Mouse (Mus musculus) liver, embryonic 13.5 days (tissue): ENCODE data around the gene Mylk4. TPM values are rescaled to one million over a fixed set of nuclear protein-coding genes. Genes with fewer than 3 reads are reported as not detected.

Experiments used
- ATAC-seq: fragments of 200-750 bp; cut with Nextera tagmentation; 2 replicates; pipeline ENCODE4 v1.8.0; 2017; ENCODE audit warnings: low read depth, mild to moderate bottlenecking, moderate number of reproducible peaks, moderate library complexity
- DNase-seq: peaks from one replicate; pipeline ENCODE4 v3.0.0; 2022
- H3K27ac ChIP-seq: fragments of 300-500 bp; sonication (generic); 2 replicates; pipeline ENCODE4 v1.5.1; 2015; ENCODE audit warnings: moderate library complexity, mild to moderate bottlenecking, inconsistent platforms
- H3K27me3 ChIP-seq: fragments of 300-500 bp; sonication (generic); 2 replicates; pipeline ENCODE4 v1.6.1; 2015; ENCODE audit warnings: mild to moderate bottlenecking, inconsistent platforms
- H3K36me3 ChIP-seq: fragments of 300-500 bp; sonication (generic); 2 replicates; pipeline ENCODE4 v1.6.1; 2015; ENCODE audit warnings: mild to moderate bottlenecking, inconsistent platforms
- H3K4me1 ChIP-seq: fragments of 300-500 bp; sonication (generic); replicated peaks from 2 replicates; pipeline ENCODE4 v1.6.1; 2015; ENCODE audit warnings: inconsistent platforms
- H3K4me2 ChIP-seq: fragments of 300-500 bp; sonication (generic); 2 replicates; pipeline ENCODE4 v1.6.1; 2015; ENCODE audit warnings: inconsistent platforms, mild to moderate bottlenecking, moderate library complexity
- H3K4me3 ChIP-seq: fragments of 300-500 bp; sonication (generic); replicated peaks from 2 replicates; pipeline ENCODE4 v1.5.1; 2015; ENCODE audit warnings: mild to moderate bottlenecking, inconsistent platforms
- H3K9ac ChIP-seq: fragments of 300-500 bp; sonication (generic); 2 replicates; pipeline ENCODE4 v1.6.1; 2015; ENCODE audit warnings: mild to moderate bottlenecking, inconsistent platforms
- H3K9me3 ChIP-seq: fragments of 300-500 bp; sonication (generic); replicated peaks from 2 replicates; pipeline ENCODE4 v1.6.1; 2016; ENCODE audit warnings: inconsistent platforms
- WGBS: fragments of 180-500 bp; shearing (Covaris S2); methylation state at CpG from one replicate; pipeline ENCODE4 v1.1.7; 2015; ENCODE audit not compliant: insufficient replicate concordance; 5-methylcytosine and 5-hydroxymethylcytosine counted together
- polyA plus RNA-seq: library from polyadenylated mRNA; unstranded; fragments of >200 nt; fragmentation: Nextera tagmentation; extraction: Ambion mirVana; gene quantifications from 2 replicates; pipeline ENCODE4 v1.2.1, GENCODE M21; 2015

The Mylk4 gene
- polyA plus RNA-seq, 1 experiment from 2014 or later: 0.06 TPM

DNA sequence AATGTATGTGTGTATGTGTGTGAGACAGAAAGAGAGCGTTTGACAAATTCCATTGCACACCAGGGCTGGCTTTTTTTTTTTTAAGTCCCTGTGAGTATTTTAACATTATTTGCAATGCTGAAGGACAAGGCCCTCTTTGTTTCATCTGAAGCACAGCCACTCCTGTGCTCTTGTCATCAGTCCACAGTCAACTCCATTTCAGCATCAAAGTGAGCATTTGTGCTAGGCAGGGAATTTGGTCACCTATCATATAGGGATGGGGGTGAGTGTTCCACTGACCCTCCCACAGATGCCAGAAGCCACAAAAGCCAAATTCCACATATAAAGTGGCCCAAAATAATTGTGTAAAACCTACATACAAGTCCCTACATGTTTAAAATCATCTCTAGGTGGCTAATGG is 78.4 kb downstream of the Mylk4 start:
- no peak for DNase-seq

DNA sequence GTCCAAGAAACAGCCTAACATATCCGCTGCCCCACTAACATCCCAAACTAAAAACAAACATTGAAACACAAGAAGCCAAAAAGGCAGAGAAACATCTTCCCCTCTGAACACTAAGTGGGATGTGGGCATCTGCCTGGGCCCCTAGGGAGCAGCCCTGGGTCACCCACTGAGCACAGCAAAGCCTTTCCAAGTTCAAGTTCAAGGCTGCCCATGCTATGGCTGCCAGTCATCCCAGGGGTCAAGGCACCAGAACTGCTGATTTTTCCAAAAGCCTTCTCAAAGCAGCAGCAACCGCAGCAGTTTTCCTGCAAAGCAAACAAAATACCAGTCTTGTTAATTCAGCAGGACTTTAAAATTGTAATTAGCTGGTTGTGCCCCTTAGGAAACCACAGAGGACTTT is 78.8 kb downstream of the Mylk4 start:
- 0 out of 2 replicates have a peak, but pooled peaks cover 2% of the 10 kb centered on the region for H3K4me1 ChIP-seq
- H3K36me3 ChIP-seq: no peaks in the 10 kb centered on the region
- no peak overlapping the region for H3K27ac ChIP-seq
- no peak overlapping the region for H3K4me3 ChIP-seq
- no peaks in the 10 kb centered on the region for H3K27me3 ChIP-seq
- no peak for ATAC-seq
- no peaks in the 10 kb centered on the region for H3K9me3 ChIP-seq
- no peak overlapping the region for H3K9ac ChIP-seq
- no peak for DNase-seq
- 76% methylated on average over 2 of the region's 2 CpGs for WGBS
- no peak overlapping the region for H3K4me2 ChIP-seq

More for the DNA sequence above, 78.4 kb downstream of the Mylk4 start:
- Histone ChIP-seq H3K4me2 (no peak overlapping the region), H3K9ac (no peak overlapping the region), H3K36me3 (no peaks in the 10 kb centered on the region), H3K27ac (no peak overlapping the region), H3K27me3 (no peaks in the 10 kb centered on the region), H3K4me1 (0 out of 2 replicates have a peak, but pooled peaks cover 2% of the 10 kb centered on the region), H3K9me3 (no peaks in the 10 kb centered on the region), H3K4me3 (no peak overlapping the region)
- WGBS: 63% methylated on average over 1 of the region's 1 CpGs
- no peak for ATAC-seq

DNA sequence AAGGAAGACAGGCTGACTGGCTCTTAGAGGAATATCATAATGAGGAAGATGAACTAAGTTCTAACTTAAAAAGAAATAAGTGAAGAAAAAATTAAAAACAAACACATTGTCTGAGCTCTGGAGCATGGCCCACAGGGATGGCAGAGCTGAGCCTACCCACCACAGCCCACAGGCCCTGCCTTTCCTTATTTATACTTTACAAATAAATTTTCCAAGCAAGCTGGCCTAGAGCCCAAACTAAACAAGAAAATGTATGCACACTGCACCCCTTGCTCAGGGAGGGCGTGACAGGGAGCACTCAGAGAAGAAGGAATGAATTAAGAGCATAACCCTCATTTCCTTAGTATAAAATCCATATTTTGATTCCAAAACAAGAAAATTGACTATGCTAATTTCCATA is 82.2 kb downstream of the Mylk4 start:
- Histone ChIP-seq H3K27me3 (no peaks in the 10 kb centered on the region), H3K9me3 (no peaks in the 10 kb centered on the region), H3K27ac (no peak overlapping the region), H3K36me3 (no peaks in the 10 kb centered on the region), H3K4me1 (no peaks in the 10 kb centered on the region), H3K4me3 (no peak overlapping the region), H3K4me2 (no peak overlapping the region), H3K9ac (no peak overlapping the region)
- ATAC-seq (no peak), DNase-seq (no peak)
- 63% methylated on average over 1 of the region's 1 CpGs for WGBS

DNA sequence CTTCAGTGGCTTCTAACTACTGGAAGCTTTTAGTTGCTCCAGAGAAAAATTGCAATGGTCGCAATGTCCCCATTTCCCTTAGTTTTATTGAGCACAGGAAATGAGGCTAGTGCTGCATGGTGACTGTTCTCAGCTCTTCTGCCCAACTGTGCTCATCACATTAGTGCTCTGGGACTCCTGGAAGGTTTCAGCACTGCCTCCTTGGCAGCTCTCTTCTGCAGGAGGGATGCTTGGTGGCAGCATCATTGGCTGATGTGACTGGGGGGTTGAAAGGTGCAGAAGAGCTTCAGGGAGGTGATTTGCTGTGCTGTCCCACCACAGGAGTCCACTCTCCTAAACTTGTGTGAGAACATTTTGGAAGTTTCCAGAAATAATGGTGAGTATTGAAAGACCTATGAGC is 84.4 kb downstream of the Mylk4 start:
- Histone ChIP-seq H3K9ac (no peak overlapping the region), H3K4me2 (no peak overlapping the region), H3K27ac (no peak overlapping the region), H3K4me3 (no peak overlapping the region), H3K36me3 (no peaks in the 10 kb centered on the region), H3K27me3 (no peaks in the 10 kb centered on the region), H3K4me1 (no peaks in the 10 kb centered on the region), H3K9me3 (no peaks in the 10 kb centered on the region)
- ATAC-seq (no peak), DNase-seq (no peak)
- 68% methylated on average over 1 of the region's 1 CpGs for WGBS

DNA sequence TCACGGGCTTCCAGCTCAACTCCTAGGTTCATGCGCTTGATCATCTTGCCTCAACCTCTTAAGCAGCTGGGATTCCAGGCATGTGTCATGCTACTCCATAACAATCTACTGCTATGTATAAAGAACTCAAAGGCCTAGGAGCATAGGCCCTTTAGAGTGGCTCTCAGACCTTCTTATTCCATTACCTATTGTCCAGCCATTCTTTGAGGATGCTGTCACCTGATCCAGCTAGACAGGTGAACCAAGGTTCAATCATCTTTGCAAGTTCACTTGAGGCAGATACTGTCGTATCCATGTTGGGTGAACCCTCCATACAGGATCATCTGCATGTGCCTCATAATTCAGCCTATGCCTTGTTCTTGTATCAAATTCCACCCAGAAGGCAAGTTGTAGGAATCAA is 84.8 kb downstream of the Mylk4 start:
- Histone ChIP-seq H3K27ac (no peak overlapping the region), H3K9ac (no peak overlapping the region), H3K9me3 (no peaks in the 10 kb centered on the region), H3K4me3 (no peak overlapping the region), H3K4me2 (no peak overlapping the region), H3K4me1 (no peaks in the 10 kb centered on the region), H3K36me3 (no peaks in the 10 kb centered on the region), H3K27me3 (no peaks in the 10 kb centered on the region)
- DNase-seq: no peak
- 79% methylated on average over 3 of the region's 3 CpGs for WGBS
- ATAC-seq: no peak

DNA sequence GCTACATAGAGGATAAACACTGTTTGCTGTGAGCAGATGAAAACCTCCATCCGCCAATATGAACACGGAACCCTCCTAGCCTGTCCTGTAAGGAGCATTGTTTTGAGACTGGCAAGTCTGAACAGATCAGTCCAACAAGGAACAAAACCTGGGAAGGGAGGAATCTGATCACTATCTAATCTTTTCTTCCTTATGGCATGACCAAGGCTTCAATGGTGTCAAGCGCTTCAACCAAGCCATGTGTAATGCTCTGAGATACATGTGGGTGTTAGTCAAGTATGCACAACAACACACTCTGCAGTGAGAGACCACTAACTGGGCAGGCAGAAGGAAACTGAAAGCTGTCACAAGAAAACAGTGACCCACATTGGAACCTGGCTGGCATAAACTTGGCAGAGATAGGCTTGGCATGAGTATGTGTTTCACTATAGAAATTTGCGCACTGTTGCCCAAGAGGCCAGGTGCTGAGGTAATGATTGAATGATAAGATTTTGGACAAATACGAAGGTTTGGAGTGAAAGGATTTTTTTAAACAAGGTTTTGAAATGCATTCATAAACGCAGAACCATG is 89.8 kb downstream of the Mylk4 start:
- Histone ChIP-seq H3K4me1 (no peaks in the 10 kb centered on the region), H3K4me3 (no peak overlapping the region), H3K9ac (no peak overlapping the region), H3K4me2 (no peak overlapping the region), H3K27me3 (no peaks in the 10 kb centered on the region), H3K27ac (no peak overlapping the region), H3K9me3 (no peaks in the 10 kb centered on the region), H3K36me3 (no peaks in the 10 kb centered on the region)
- no peak for ATAC-seq
- WGBS: 62% methylated on average over 6 of the region's 6 CpGs
- DNase-seq: no peak

DNA sequence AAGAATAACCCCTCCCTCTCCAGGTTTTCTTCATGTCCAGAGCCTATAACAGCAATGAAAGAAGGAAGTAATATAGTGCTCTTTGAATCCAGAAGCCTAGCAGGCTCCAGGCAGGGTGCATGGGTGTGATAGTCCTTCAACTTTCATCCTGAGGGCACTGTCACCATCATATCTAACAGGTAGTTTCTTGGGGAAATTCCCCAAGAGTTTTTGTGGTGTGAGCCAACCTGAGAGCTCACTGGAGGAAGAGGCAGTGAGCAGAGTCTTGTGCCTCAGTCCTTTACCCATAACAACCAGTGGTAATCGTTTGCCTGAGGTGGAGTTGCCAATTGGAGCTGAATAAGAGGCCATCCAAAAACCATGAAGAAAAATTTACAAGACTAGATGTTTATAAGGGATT is 91.2 kb downstream of the Mylk4 start:
- 47% methylated on average over 1 of the region's 1 CpGs for WGBS
- H3K4me1 ChIP-seq: no peaks in the 10 kb centered on the region
- ATAC-seq: no peak

DNA sequence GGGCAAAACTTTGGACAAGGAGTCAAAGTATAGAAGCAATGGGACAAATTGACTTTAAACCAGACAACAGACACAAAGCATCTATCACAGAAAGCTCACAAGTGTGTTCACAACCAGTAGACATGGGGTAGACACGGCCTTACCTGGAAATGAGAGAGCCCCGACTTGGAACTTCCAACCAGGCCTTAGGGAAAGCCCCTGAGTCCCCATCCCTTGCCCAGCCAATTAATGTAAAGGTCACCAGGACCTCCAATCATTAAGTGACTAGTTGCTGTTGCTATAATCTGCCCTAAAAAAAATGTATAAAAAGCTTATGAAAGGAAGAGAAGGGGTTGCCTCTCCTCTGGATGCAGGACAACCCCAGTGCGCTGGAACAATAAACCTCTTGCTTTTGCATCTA is 93.5 kb downstream of the Mylk4 start:
- Histone ChIP-seq H3K27me3 (no peaks in the 10 kb centered on the region), H3K36me3 (no peaks in the 10 kb centered on the region), H3K4me2 (no peak overlapping the region), H3K4me3 (no peak overlapping the region), H3K4me1 (no peaks in the 10 kb centered on the region), H3K9me3 (no peaks in the 10 kb centered on the region), H3K27ac (no peak overlapping the region), H3K9ac (no peak overlapping the region)
- WGBS: 54% methylated on average over 3 of the region's 3 CpGs
- ATAC-seq (no peak), DNase-seq (no peak)

More for the DNA sequence above, 91.2 kb downstream of the Mylk4 start:
- Histone ChIP-seq H3K9me3 (no peaks in the 10 kb centered on the region), H3K27me3 (no peaks in the 10 kb centered on the region), H3K4me2 (no peak overlapping the region), H3K27ac (no peak overlapping the region), H3K4me3 (no peak overlapping the region), H3K9ac (no peak overlapping the region), H3K36me3 (no peaks in the 10 kb centered on the region)
- DNase-seq: no peak

DNA sequence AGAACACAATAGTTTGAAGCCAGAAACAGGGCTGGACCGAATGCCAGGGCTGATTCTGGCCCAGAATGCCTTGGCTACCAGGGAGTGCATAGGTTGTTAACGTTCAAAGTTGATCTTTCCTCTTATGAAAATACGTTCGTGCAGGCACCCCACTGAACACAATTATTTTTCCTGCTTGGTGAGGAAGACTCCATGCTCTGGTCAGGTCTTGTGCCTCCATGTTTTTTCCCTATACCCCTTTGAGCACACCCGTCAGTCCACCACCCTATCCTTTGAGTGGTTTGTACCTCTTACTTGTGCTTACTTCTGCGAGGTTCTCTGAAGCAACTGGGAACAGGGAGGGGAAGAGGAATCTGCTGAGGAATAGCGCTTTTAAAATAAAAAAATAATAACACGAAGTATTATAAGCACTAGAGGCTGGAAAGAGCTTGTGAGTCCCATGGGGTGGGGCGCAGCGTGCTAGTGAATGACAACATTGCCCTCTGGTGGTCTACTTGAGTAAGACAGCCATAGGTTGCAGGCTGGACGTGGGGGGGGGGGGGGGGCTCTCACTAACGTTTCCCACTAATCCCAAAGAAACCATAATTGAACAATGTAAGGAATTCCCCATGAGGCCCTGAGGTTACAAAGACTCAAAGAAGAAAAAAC is 102.8 kb downstream of the Mylk4 start:
- no peaks in the 10 kb centered on the region for H3K36me3 ChIP-seq
- DNase-seq (no peak), ATAC-seq (no peak)
- no peak overlapping the region for H3K4me2 ChIP-seq
- 33% methylated on average over 12 of the region's 12 CpGs for WGBS
- H3K9me3 ChIP-seq: no peaks in the 10 kb centered on the region
- H3K9ac ChIP-seq: no peak overlapping the region
- H3K27me3 ChIP-seq: no peaks in the 10 kb centered on the region
- H3K4me1 ChIP-seq: no peaks in the 10 kb centered on the region
- no peak overlapping the region for H3K4me3 ChIP-seq
- H3K27ac ChIP-seq: no peak overlapping the region

DNA sequence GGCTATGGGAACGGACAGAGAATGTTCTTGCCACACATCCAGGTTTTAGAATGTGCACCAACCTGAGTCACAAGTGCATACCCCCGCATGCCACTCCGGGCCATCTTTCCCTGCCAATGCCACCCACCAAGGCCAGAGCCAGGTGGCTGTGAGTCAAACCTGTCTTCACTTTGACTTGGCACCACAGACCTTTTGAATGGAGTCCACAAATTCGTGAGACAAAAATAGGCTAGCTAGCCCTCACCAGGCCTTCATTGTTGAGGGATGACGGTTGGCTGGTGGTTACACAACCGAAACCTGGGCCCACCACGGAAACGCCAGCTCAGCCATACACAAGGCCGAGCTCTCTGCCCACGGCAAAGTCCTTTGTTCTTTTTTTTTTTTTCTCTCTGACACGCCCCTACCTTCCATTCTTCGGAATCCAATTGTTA is 103.6 kb downstream of the Mylk4 start:
- Histone ChIP-seq H3K27me3 (no peaks in the 10 kb centered on the region), H3K4me2 (no peak overlapping the region), H3K4me1 (no peaks in the 10 kb centered on the region), H3K9ac (no peak overlapping the region), H3K36me3 (no peaks in the 10 kb centered on the region), H3K4me3 (no peak overlapping the region), H3K27ac (no peak overlapping the region), H3K9me3 (no peaks in the 10 kb centered on the region)
- WGBS: 70% methylated on average over 12 of the region's 12 CpGs
- ATAC-seq: no peak
- DNase-seq: no peak

DNA sequence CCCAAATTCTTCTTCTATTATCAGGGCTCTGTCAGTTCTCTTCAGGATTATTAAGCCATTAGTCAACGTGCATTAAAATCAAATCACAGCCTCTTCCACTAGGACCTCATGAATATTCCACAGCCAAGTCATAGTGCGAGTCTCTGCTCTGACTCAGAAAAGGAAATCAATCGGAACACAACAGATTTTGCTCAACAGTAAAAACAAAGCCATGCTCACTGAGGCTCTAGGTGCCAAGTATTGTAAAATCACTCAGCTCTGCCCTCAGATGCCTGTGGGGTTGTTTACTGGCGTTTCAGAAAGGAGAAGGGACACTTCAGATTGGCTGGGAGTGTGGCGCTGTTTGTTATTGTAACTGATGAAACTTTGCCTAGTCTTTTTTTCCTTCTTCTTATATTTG is 104.8 kb downstream of the Mylk4 start:
- DNase-seq (no peak), ATAC-seq (no peak)
- no peaks in the 10 kb centered on the region for H3K36me3 ChIP-seq
- no peak overlapping the region for H3K27ac ChIP-seq
- no peak overlapping the region for H3K4me3 ChIP-seq
- H3K27me3 ChIP-seq: no peaks in the 10 kb centered on the region
- WGBS: 54% methylated on average over 5 of the region's 5 CpGs
- no peaks in the 10 kb centered on the region for H3K4me1 ChIP-seq
- H3K4me2 ChIP-seq: no peak overlapping the region
- no peak overlapping the region for H3K9ac ChIP-seq
- no peaks in the 10 kb centered on the region for H3K9me3 ChIP-seq

DNA sequence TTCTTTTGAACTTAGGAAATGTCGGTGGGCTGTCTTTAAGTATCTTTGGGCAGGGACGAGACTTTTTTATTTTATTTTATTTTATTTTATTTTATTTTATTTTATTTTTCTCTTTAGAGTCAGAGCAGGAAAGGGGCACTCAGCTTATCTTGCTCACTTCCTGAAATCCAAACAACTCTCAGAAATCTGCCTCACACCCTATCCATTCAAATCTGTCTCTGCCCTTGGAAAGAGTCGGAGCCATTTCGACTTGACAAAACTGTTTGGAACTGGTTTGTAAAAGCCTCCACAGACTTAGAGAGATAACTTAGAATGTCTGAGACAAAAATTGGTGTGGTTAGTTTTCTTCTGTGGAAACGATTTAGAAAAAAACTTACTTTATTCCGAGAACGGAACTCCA is 113.0 kb downstream of the Mylk4 start:
- Histone ChIP-seq H3K27ac (no peak overlapping the region), H3K4me1 (no peaks in the 10 kb centered on the region), H3K36me3 (no peaks in the 10 kb centered on the region), H3K9ac (no peak overlapping the region), H3K4me3 (no peak overlapping the region), H3K4me2 (no peak overlapping the region), H3K9me3 (no peaks in the 10 kb centered on the region), H3K27me3 (no peaks in the 10 kb centered on the region)
- ATAC-seq (no peak), DNase-seq (no peak)
- WGBS: 48% methylated on average over 7 of the region's 7 CpGs
